Mouse (Mus musculus): ENCODE results near the gene March4. TPM values are rescaled to one million over a fixed set of nuclear protein-coding genes. Genes with fewer than 3 reads are reported as not detected.

Gene March4
- polyA plus RNA-seq, 1 experiment: 0.33 TPM

DNA sequence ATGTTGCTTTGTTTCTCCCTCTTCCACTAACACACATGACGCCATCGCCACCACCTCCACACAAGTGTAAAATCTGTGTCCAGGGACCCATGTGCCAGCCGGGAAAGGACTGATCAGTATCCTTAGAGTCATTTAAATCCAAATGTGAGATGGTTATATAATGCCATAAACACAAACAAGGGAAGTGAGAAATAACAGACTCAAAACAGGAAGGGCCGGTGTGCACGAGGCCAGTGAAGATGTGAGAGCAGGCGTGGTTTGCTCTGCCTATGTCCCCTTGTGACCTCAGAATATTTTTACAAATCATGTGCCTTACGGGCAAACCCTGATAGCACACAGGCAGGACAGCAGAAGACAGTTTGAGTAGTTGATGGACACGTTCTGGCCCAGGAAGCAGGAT, 123.5 kb downstream of the March4 start:
- H3K4me3 ChIP-seq (ENCODE audit: control insufficient read depth, low read depth, low read length): no peak overlapping the region
- no peaks in the 10 kb centered on the region for H3K36me3 ChIP-seq (ENCODE audit: control insufficient read depth, insufficient read depth, low read length)
- H3K27me3 ChIP-seq (ENCODE audit: control insufficient read depth, insufficient read depth, low read length): no peaks in the 10 kb centered on the region
- peaks cover 2% of the 10 kb centered on the region for H3K4me1 ChIP-seq (ENCODE audit: control insufficient read depth, insufficient read depth, low read length)
- no peak for TF ChIP-seq CTCF (IDR thresholded peaks at IDR 0.05; ENCODE audit: control insufficient read depth, insufficient read depth, insufficient replicate concordance, low read depth, low read length)
- no peak for TF ChIP-seq POLR2A (IDR thresholded peaks at IDR 0.05; ENCODE audit: control insufficient read depth, low read depth, low read length)
- no peak overlapping the region for H3K27ac ChIP-seq (ENCODE audit: control insufficient read depth, insufficient read depth, low read depth, low read length)

DNA sequence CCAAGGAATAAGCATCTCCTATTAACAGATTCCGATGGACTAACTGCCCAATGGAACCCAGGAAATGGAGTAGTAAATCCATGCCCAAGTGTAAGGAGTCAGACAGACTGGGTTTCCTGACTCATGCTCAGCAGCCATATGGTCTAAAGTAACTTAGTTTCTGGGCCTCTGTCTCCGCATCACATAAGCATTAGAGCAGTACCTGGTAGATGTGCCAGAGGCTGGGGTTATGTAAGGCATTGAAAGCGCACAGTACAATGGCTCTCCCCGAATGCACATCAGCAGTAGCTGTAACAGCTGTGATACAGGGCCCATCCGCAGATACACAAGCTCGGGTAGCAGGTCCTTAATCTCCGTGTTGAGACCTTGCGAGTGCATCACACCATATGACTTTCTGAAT, 125.6 kb downstream of the March4 start:
- Histone ChIP-seq H3K4me1 (ENCODE audit: control insufficient read depth, insufficient read depth, low read length) (peaks cover 5% of the 10 kb centered on the region), H3K4me3 (ENCODE audit: control insufficient read depth, low read depth, low read length) (no peak overlapping the region), H3K27ac (ENCODE audit: control insufficient read depth, insufficient read depth, low read depth, low read length) (peak overlapping the region; percentile 22; the same call in 1 of the 2 replicates), H3K27me3 (ENCODE audit: control insufficient read depth, insufficient read depth, low read length) (no peaks in the 10 kb centered on the region), H3K36me3 (ENCODE audit: control insufficient read depth, insufficient read depth, low read length) (no peaks in the 10 kb centered on the region)
- no peak for TF ChIP-seq CTCF (IDR thresholded peaks at IDR 0.05; ENCODE audit: control insufficient read depth, insufficient read depth, insufficient replicate concordance, low read depth, low read length)
- no peak for TF ChIP-seq POLR2A (IDR thresholded peaks at IDR 0.05; ENCODE audit: control insufficient read depth, low read depth, low read length)

GRCm38 (mm10) chr1:72409936-72410335, 126.8 kb downstream of the March4 start:
- H3K36me3 ChIP-seq (ENCODE audit: control insufficient read depth, insufficient read depth, low read length): no peaks in the 10 kb centered on the region
- peaks cover 5% of the 10 kb centered on the region for H3K4me1 ChIP-seq (ENCODE audit: control insufficient read depth, insufficient read depth, low read length)
- TF ChIP-seq POLR2A (IDR thresholded peaks at IDR 0.05; ENCODE audit: control insufficient read depth, low read depth, low read length) (no peak), CTCF (IDR thresholded peaks at IDR 0.05; ENCODE audit: control insufficient read depth, insufficient read depth, insufficient replicate concordance, low read depth, low read length) (no peak)
- H3K4me3 ChIP-seq (ENCODE audit: control insufficient read depth, low read depth, low read length): no peak overlapping the region
- H3K27me3 ChIP-seq (ENCODE audit: control insufficient read depth, insufficient read depth, low read length): no peaks in the 10 kb centered on the region
- H3K27ac ChIP-seq (ENCODE audit: control insufficient read depth, insufficient read depth, low read depth, low read length): no peak overlapping the region

DNA sequence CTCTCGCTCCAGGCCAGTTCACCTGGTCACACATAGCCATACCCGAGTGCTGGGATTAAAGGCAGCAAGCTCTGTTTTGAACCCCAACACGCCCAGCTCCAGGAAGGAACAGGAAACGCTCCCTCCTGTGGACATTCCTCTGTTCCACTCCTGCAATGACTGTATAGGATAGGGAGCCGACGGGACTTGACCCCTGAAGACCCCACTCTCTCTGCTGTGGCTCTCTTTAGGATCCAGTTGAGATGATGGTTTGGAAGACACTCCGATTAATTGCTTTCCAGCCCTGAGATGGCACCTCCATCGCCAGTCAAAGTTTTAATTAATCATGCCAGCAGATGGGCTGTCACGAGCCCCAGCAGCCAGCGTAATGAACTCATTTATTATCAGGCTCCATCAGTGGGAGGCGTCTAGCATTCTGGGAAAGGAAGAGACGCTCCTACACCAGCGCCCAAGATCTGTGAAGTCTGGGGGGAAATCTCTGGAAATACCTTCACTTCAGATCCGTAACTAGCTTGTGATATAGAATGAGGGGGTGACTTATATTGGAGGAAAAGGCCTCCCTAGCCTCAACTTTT, 130.1 kb downstream of the March4 start:
- H3K27ac ChIP-seq (ENCODE audit: control insufficient read depth, insufficient read depth, low read depth, low read length): no peak overlapping the region
- H3K4me1 ChIP-seq (ENCODE audit: control insufficient read depth, insufficient read depth, low read length): peaks cover 5% of the 10 kb centered on the region
- TF ChIP-seq POLR2A (IDR thresholded peaks at IDR 0.05; ENCODE audit: control insufficient read depth, low read depth, low read length): no peak
- no peak for TF ChIP-seq CTCF (IDR thresholded peaks at IDR 0.05; ENCODE audit: control insufficient read depth, insufficient read depth, insufficient replicate concordance, low read depth, low read length)
- no peaks in the 10 kb centered on the region for H3K27me3 ChIP-seq (ENCODE audit: control insufficient read depth, insufficient read depth, low read length)
- no peaks in the 10 kb centered on the region for H3K36me3 ChIP-seq (ENCODE audit: control insufficient read depth, insufficient read depth, low read length)
- H3K4me3 ChIP-seq (ENCODE audit: control insufficient read depth, low read depth, low read length): no peak overlapping the region

GRCm38 (mm10) chr1:72401331-72402069, 135.2 kb downstream of the March4 start:
- H3K36me3 ChIP-seq (ENCODE audit: control insufficient read depth, insufficient read depth, low read length): no peaks in the 10 kb centered on the region
- peaks cover 3% of the 10 kb centered on the region for H3K4me1 ChIP-seq (ENCODE audit: control insufficient read depth, insufficient read depth, low read length)
- H3K4me3 ChIP-seq (ENCODE audit: control insufficient read depth, low read depth, low read length): no peak overlapping the region
- TF ChIP-seq CTCF (IDR thresholded peaks at IDR 0.05; ENCODE audit: control insufficient read depth, insufficient read depth, insufficient replicate concordance, low read depth, low read length) (no peak), POLR2A (IDR thresholded peaks at IDR 0.05; ENCODE audit: control insufficient read depth, low read depth, low read length) (no peak)
- no peak overlapping the region for H3K27ac ChIP-seq (ENCODE audit: control insufficient read depth, insufficient read depth, low read depth, low read length)
- H3K27me3 ChIP-seq (ENCODE audit: control insufficient read depth, insufficient read depth, low read length): no peaks in the 10 kb centered on the region

DNA sequence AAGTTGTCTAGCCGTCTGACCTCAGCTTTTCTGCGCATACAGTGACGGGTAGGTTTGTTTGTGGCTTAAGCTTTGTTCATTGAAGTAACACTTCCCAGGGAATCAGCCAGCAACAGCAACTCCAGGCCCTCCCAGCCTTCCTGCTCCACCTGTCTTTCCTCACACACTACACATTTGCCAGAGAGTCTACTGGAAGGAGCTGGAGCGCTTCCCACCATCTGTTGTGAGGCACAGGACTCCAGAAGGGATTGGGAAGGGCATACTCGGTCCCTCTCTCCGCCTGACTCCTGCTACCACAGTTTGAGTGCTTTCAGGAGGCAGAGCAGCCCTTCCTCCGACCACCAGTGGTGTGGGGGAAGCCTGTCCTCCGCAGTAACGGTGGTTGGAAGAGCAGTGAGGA, 136.1 kb downstream of the March4 start:
- H3K27me3 ChIP-seq (ENCODE audit: control insufficient read depth, insufficient read depth, low read length): no peaks in the 10 kb centered on the region
- H3K27ac ChIP-seq (ENCODE audit: control insufficient read depth, insufficient read depth, low read depth, low read length): no peak overlapping the region
- no peak overlapping the region for H3K4me3 ChIP-seq (ENCODE audit: control insufficient read depth, low read depth, low read length)
- TF ChIP-seq CTCF (IDR thresholded peaks at IDR 0.05; ENCODE audit: control insufficient read depth, insufficient read depth, insufficient replicate concordance, low read depth, low read length): no peak
- no peak for TF ChIP-seq POLR2A (IDR thresholded peaks at IDR 0.05; ENCODE audit: control insufficient read depth, low read depth, low read length)
- no peaks in the 10 kb centered on the region; the same call in 1 of the 2 replicates for H3K4me1 ChIP-seq (ENCODE audit: control insufficient read depth, insufficient read depth, low read length)
- H3K36me3 ChIP-seq (ENCODE audit: control insufficient read depth, insufficient read depth, low read length): no peaks in the 10 kb centered on the region

DNA sequence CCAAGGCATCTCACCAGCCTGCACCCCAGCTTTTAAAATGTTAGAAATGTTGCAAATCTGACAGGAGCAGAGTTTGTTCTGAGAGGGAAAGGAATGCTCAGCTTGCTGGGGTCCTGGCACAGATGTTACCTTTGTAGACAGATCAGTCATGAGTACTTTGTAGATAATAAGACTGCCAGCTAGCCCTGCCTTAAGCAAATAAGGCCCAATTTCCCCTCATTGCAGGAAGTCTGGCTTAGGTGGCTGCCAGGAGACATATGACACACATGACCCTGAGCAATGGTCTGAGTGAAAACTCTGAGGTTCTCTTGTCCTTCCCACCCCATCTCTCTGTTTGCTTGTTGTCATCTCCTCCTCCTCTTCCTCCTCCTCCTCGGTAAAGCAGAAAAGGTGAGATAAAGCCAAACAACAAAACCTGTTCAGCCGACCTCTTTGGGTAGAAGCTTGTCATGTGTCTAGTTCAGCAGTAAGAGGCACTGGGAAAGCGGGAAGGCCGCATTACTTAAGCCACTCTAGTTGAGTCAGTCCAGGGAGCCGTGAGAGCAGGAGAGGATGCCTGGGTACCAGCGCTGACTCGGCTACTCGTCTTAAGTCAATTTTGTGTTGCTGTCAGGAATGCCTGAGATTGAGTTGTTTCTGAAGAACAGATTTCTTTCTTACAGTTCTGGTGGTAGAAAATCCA, 136.9 kb downstream of the March4 start:
- Histone ChIP-seq H3K36me3 (ENCODE audit: control insufficient read depth, insufficient read depth, low read length) (no peaks in the 10 kb centered on the region), H3K27ac (ENCODE audit: control insufficient read depth, insufficient read depth, low read depth, low read length) (no peak overlapping the region), H3K4me3 (ENCODE audit: control insufficient read depth, low read depth, low read length) (no peak overlapping the region), H3K27me3 (ENCODE audit: control insufficient read depth, insufficient read depth, low read length) (no peaks in the 10 kb centered on the region), H3K4me1 (ENCODE audit: control insufficient read depth, insufficient read depth, low read length) (no peaks in the 10 kb centered on the region)
- TF ChIP-seq CTCF (IDR thresholded peaks at IDR 0.05; ENCODE audit: control insufficient read depth, insufficient read depth, insufficient replicate concordance, low read depth, low read length) (no peak), POLR2A (IDR thresholded peaks at IDR 0.05; ENCODE audit: control insufficient read depth, low read depth, low read length) (no peak)

Data from testis, adult 2 months (tissue).